Mouse (Mus musculus) heart, adult 2 months (tissue): ENCODE results near the gene Ldlr. TPM values are rescaled to one million over a fixed set of nuclear protein-coding genes. Genes with fewer than 3 reads are reported as not detected.

Source experiments
- DNase-seq, 2 experiments: peaks; one replicate each; pipeline ENCODE4 v3.0.0; 2021
- H3K27ac ChIP-seq: fragments of 200-600 bp; 2 replicates; pipeline ENCODE4 v1.8.1; 2022
- H3K27me3 ChIP-seq: fragments of 200-500 bp; 2 replicates; pipeline ENCODE4 v1.6.1; 2012; ENCODE audit warnings: mild to moderate bottlenecking, low read length, inconsistent platforms, mixed read lengths; ENCODE audit not compliant: control insufficient read depth, insufficient read depth
- H3K36me3 ChIP-seq: fragments of 200-500 bp; 2 replicates; pipeline ENCODE4 v1.6.1; 2012; ENCODE audit warnings: low read length, inconsistent platforms; ENCODE audit not compliant: control insufficient read depth, insufficient read depth
- H3K4me1 ChIP-seq: fragments of 200-500 bp; 2 replicates; pipeline ENCODE4 v1.6.1; 2011; ENCODE audit warnings: low read length; ENCODE audit not compliant: control insufficient read depth, insufficient read depth
- H3K4me3 ChIP-seq: fragments of 200-600 bp; 2 replicates; pipeline ENCODE4 v1.8.1; 2022
- H3K79me2 ChIP-seq: fragments of 200-500 bp; replicated peaks from 2 replicates; pipeline ENCODE4 v1.6.1; 2012; ENCODE audit warnings: mild to moderate bottlenecking, inconsistent platforms, low read length, moderate library complexity, mixed read lengths; ENCODE audit not compliant: control insufficient read depth, insufficient read depth
- H3K9ac ChIP-seq: fragments of 200-500 bp; 2 replicates; pipeline ENCODE4 v1.6.1; 2012; ENCODE audit warnings: low read depth, mild to moderate bottlenecking, control low read depth, inconsistent platforms, low read length, mixed read lengths
- CTCF ChIP-seq: fragments of 200-600 bp; IDR thresholded peaks from 2 replicates; pipeline ENCODE4 v1.8.1; 2022; ENCODE audit warnings: antibody characterized with exemption, mild to moderate bottlenecking, moderate library complexity
- EP300 ChIP-seq: fragments of 200-500 bp; IDR thresholded peaks from 2 replicates; pipeline ENCODE4 v1.6.1; 2011; ENCODE audit warnings: low read depth, low read length, control low read depth; ENCODE audit not compliant: insufficient read depth
- POLR2A ChIP-seq: fragments of 200-500 bp; IDR thresholded peaks from 2 replicates; pipeline ENCODE4 v1.6.1; 2011; ENCODE audit warnings: mild to moderate bottlenecking, low read depth, low read length, control low read depth; ENCODE audit not compliant: insufficient read depth
- WGBS: fragments of 180-500 bp; shearing (Covaris S2); methylation state at CpG from one replicate; pipeline ENCODE4 v1.1.7; 2018; 5-methylcytosine and 5-hydroxymethylcytosine counted together
- intact Hi-C: fragments of 180-260 bp; cut with DNase I; formaldehyde crosslinking; loops from one replicate; pipeline ENCODE4 v1.15.1; 2025
- long read RNA-seq: library from polyadenylated mRNA; stranded (forward); transcript quantifications from one replicate; pipeline ENCODE4 v2.0.0, GENCODE M21; 2021
- polyA plus RNA-seq: library from polyadenylated mRNA; depleted of rRNA; stranded (reverse); fragments of >200 nt; gene quantifications from 2 replicates; pipeline ENCODE4 v1.2.3, GENCODE M21; 2012; rRNA removed
- total RNA-seq, 2 experiments: library from RNA; stranded (reverse); gene quantifications; 2 replicates each; pipeline ENCODE4 v1.2.3; 2021

The Ldlr gene
- 1 to 10 TPM; 3.4 to 4.2 TPM for total RNA-seq
- polyA plus RNA-seq = 7.2 and 10.2 TPM in 2 replicates
- long read RNA-seq, partial matches to known transcripts = 0 of 1 reads
- long read RNA-seq, other reads (novel, unspliced or antisense) = 0 of 1 reads

GRCm38 (mm10) chr9:21723377-21724146 is at the start of gene Ldlr:
Gene Ldlr (plus strand): TSS chr9:21723483.
- TF ChIP-seq CTCF (no peak), POLR2A (peak; percentile 57; the same call in 1 of the 2 replicates), EP300 (0 out of 2 replicates have a peak, but pooled peaks have one; percentile 32)
- peak; percentile 83 to 86 for DNase-seq
- H3K27me3 ChIP-seq = no peaks in the 10 kb centered on the region
- peak within 1 kb of the TSS; percentile 67 for H3K4me3 ChIP-seq
- no peaks in the 10 kb centered on the region for H3K36me3 ChIP-seq
- H3K79me2 ChIP-seq = no peaks in the 10 kb centered on the region
- peak within 1 kb of the TSS; percentile 65 for H3K9ac ChIP-seq
- WGBS = under 1% methylated on average over 47 of the region's 47 CpGs
- intact Hi-C loops = loop anchor here (2.0 kb wide), 1 partner anchor 23 kb away; no protein-coding TSS in a partner anchor
- H3K4me1 ChIP-seq = peaks cover 3% of the 10 kb centered on the region
- H3K27ac ChIP-seq = peak within 1 kb of the TSS; percentile 74

- TF ChIP-seq CTCF (no peak), EP300 (no peak), POLR2A (no peak)
- no peak for DNase-seq
- Histone ChIP-seq H3K79me2 (no peaks in the 10 kb centered on the region), H3K4me1 (no peaks in the 10 kb centered on the region), H3K27ac (no peak overlapping the region), H3K4me3 (no peak overlapping the region), H3K36me3 (no peaks in the 10 kb centered on the region), H3K9ac (no peak overlapping the region), H3K27me3 (no peaks in the 10 kb centered on the region)
- intact Hi-C loops = no loop called here
- WGBS = 94% methylated on average over 17 of the region's 17 CpGs
Observed at GRCm38 (mm10) chr9:21677706-21678105, 45.6 kb upstream of the Ldlr start.

GRCm38 (mm10) chr9:21680448-21680847 is 42.8 kb upstream of the Ldlr start:
- H3K9ac ChIP-seq = no peak overlapping the region
- WGBS = 86% methylated on average over 4 of the region's 4 CpGs
- no peak overlapping the region for H3K27ac ChIP-seq
- H3K79me2 ChIP-seq = no peaks in the 10 kb centered on the region
- H3K4me1 ChIP-seq = no peaks in the 10 kb centered on the region
- no peaks in the 10 kb centered on the region for H3K36me3 ChIP-seq
- DNase-seq = no peak
- TF ChIP-seq POLR2A = no peak
- no peak for TF ChIP-seq CTCF
- no peak for TF ChIP-seq EP300
- no peaks in the 10 kb centered on the region for H3K27me3 ChIP-seq
- intact Hi-C loops = no loop called here
- H3K4me3 ChIP-seq = no peak overlapping the region

GRCm38 (mm10) chr9:21682827-21683226 is 40.5 kb upstream of the Ldlr start:
- TF ChIP-seq CTCF (peak; percentile 55), POLR2A (no peak)
- H3K27me3 ChIP-seq = no peaks in the 10 kb centered on the region
- no peak overlapping the region for H3K4me3 ChIP-seq
- no peaks in the 10 kb centered on the region for H3K79me2 ChIP-seq
- WGBS = 93% methylated on average over 4 of the region's 4 CpGs
- no peak overlapping the region for H3K9ac ChIP-seq
- no peak for DNase-seq
- intact Hi-C loops = no loop called here
- no peaks in the 10 kb centered on the region for H3K36me3 ChIP-seq
- H3K4me1 ChIP-seq = no peaks in the 10 kb centered on the region
- H3K27ac ChIP-seq = no peak overlapping the region

- no peaks in the 10 kb centered on the region for H3K27me3 ChIP-seq
- H3K36me3 ChIP-seq = no peaks in the 10 kb centered on the region
- 69% methylated on average over 3 of the region's 3 CpGs for WGBS
- DNase-seq = no peak
- TF ChIP-seq CTCF = no peak
- no peak for TF ChIP-seq POLR2A
- no peak for TF ChIP-seq EP300
- intact Hi-C loops = no loop called here
- H3K4me1 ChIP-seq = no peaks in the 10 kb centered on the region
- H3K27ac ChIP-seq = no peak overlapping the region
- H3K79me2 ChIP-seq = no peaks in the 10 kb centered on the region
- no peak overlapping the region for H3K4me3 ChIP-seq
- no peak overlapping the region for H3K9ac ChIP-seq
Observed at GRCm38 (mm10) chr9:21683897-21684296, 39.4 kb upstream of the Ldlr start.

- Histone ChIP-seq H3K27ac (no peak overlapping the region), H3K4me1 (no peaks in the 10 kb centered on the region), H3K4me3 (no peak overlapping the region), H3K9ac (no peak overlapping the region), H3K27me3 (no peaks in the 10 kb centered on the region), H3K79me2 (no peaks in the 10 kb centered on the region), H3K36me3 (no peaks in the 10 kb centered on the region)
- WGBS = 58% methylated on average over 7 of the region's 7 CpGs
- DNase-seq = no peak
- intact Hi-C loops = no loop called here
- TF ChIP-seq POLR2A = no peak
- no peak for TF ChIP-seq CTCF
- TF ChIP-seq EP300 = no peak
Observed at GRCm38 (mm10) chr9:21688554-21688953, 34.7 kb upstream of the Ldlr start.
